Mouse (Mus musculus) intestine, embryonic 16.5 days (tissue): ENCODE measurements around the gene Aup1. TPM values are rescaled to one million over a fixed set of nuclear protein-coding genes. Genes with fewer than 3 reads are reported as not detected.

Source experiments
- ATAC-seq: fragments of 200-750 bp; cut with Nextera tagmentation; 2 replicates; pipeline ENCODE4 v1.8.0; 2017; ENCODE audit warnings: moderate TSS enrichment, moderate library complexity
- H3K27ac ChIP-seq: fragments of 300-500 bp; sonication (generic); 2 replicates; pipeline ENCODE4 v1.5.1; 2014; ENCODE audit warnings: mild to moderate bottlenecking, low read length
- H3K27me3 ChIP-seq: fragments of 300-500 bp; sonication (generic); replicated peaks from 2 replicates; pipeline ENCODE4 v1.6.1; 2014; ENCODE audit warnings: low read length, control low read depth, mixed read lengths; ENCODE audit not compliant: control insufficient read depth, insufficient read depth
- H3K36me3 ChIP-seq: fragments of 300-500 bp; sonication (generic); 2 replicates; pipeline ENCODE4 v1.6.1; 2014; ENCODE audit warnings: low read length, control low read depth; ENCODE audit not compliant: control insufficient read depth, insufficient read depth
- H3K4me1 ChIP-seq: fragments of 300-500 bp; sonication (generic); 2 replicates; pipeline ENCODE4 v1.6.1; 2014; ENCODE audit warnings: low read length, control low read depth, mixed read lengths; ENCODE audit not compliant: control insufficient read depth, insufficient read depth
- H3K4me2 ChIP-seq: fragments of 300-500 bp; sonication (generic); 2 replicates; pipeline ENCODE4 v1.6.1; 2014; ENCODE audit warnings: low read depth, low read length, control low read depth
- H3K4me3 ChIP-seq: fragments of 300-500 bp; sonication (generic); 2 replicates; pipeline ENCODE4 v1.5.1; 2014; ENCODE audit warnings: mild to moderate bottlenecking, low read length
- H3K9ac ChIP-seq: fragments of 300-500 bp; sonication (generic); 2 replicates; pipeline ENCODE4 v1.6.1; 2014; ENCODE audit warnings: low read depth, low read length
- H3K9me3 ChIP-seq: fragments of 300-500 bp; sonication (generic); 2 replicates; pipeline ENCODE4 v1.6.1; 2016; ENCODE audit warnings: low read length, control low read depth; ENCODE audit not compliant: control insufficient read depth
- WGBS: fragments of 180-500 bp; shearing (Covaris S2); extraction: QIAGEN DNeasy Blood & Tissue Kit; methylation state at CpG from one replicate; pipeline ENCODE4 v1.1.7; 2014; 5-methylcytosine and 5-hydroxymethylcytosine counted together
- polyA plus RNA-seq: library from polyadenylated mRNA; unstranded; fragments of >200 nt; fragmentation: Nextera tagmentation; extraction: Ambion mirVana; gene quantifications from 2 replicates; pipeline ENCODE4 v1.2.1, GENCODE M21; 2015

The Aup1 gene
- polyA plus RNA-seq, 1 experiment from 2014 or later, result 265 TPM

DNA sequence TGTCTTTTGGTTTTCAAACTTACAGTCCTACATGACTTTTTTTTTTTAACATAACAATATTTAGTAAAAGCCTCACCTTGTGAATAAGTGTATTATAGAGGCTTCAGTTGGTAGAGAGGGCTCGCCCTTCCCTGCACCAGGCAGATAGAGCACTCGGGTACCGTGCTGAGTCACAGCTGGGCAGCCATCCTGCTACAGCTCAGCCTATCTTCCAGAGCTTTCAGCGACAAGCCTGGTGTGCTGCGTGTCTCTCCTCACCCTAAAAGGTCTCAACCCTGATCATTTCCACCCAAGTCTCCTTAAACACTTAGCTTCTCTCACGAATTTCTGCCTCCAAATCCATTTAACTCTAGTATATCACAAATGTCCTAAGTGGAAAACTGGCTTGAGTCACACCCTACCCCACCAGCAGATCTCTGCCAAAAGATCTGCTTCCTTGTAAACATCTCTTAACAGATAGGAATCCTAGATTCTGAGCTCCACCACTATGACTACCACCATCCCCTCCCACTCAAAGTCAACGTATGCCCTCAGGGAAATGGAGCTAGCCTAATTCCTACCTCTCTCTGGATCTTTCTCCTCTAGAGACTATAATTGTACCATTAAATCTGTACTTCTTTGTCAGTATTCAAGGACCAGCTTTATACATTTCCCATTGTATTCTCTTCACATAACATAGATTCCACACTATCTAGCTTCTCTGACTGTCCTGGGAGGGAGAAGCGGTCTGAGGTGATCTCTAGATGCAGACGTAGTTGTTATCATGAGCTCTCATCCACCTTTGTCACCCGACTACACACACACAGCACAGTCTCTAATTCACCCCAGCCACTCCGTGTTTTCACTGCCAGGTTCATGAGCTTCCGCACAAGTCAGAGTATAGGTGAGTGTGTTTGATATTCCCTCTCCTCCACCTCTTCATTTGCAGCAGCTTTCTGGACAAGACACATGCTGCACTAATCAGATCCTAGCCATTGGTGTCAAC lies 39.5 kb upstream of the Aup1 start:
- peak; percentile 80 for ATAC-seq
- Histone ChIP-seq H3K27ac (no peak overlapping the region), H3K4me2 (no peak overlapping the region), H3K27me3 (0 out of 2 replicates have a peak, but pooled peaks cover 3% of the 10 kb centered on the region), H3K4me1 (peaks cover 5% of the 10 kb centered on the region), H3K9me3 (no peaks in the 10 kb centered on the region), H3K4me3 (no peak overlapping the region), H3K36me3 (no peaks in the 10 kb centered on the region), H3K9ac (no peak overlapping the region)
- WGBS, result 65% methylated on average over 12 of the region's 12 CpGs

DNA sequence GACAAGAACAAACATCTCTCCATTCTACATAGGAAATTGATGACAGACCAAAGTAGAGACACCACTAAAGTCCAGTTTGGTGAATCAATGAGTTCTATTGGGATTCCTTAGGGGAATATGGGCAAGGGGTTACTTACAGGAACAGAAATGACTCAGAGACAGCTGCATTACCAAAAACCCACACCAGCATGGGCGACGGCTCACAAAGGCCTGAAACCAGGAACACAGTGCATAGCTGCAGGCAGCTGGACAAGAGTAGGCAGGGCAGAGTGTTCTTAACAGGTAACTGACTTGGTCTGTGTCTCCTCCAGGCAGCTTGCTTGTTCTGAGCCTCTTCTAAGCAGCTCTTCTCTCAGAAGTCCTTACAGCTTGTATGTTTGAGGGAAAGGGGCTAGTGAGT lies 38.6 kb upstream of the Aup1 start:
- H3K36me3 ChIP-seq, result no peaks in the 10 kb centered on the region
- H3K9me3 ChIP-seq, result no peaks in the 10 kb centered on the region
- peaks cover 5% of the 10 kb centered on the region for H3K4me1 ChIP-seq
- no peak for ATAC-seq
- 87% methylated on average over 2 of the region's 2 CpGs for WGBS
- no peak overlapping the region for H3K4me2 ChIP-seq
- H3K9ac ChIP-seq, result no peak overlapping the region
- no peak overlapping the region for H3K4me3 ChIP-seq
- 0 out of 2 replicates have a peak, but pooled peaks cover 3% of the 10 kb centered on the region for H3K27me3 ChIP-seq
- no peak overlapping the region for H3K27ac ChIP-seq

DNA sequence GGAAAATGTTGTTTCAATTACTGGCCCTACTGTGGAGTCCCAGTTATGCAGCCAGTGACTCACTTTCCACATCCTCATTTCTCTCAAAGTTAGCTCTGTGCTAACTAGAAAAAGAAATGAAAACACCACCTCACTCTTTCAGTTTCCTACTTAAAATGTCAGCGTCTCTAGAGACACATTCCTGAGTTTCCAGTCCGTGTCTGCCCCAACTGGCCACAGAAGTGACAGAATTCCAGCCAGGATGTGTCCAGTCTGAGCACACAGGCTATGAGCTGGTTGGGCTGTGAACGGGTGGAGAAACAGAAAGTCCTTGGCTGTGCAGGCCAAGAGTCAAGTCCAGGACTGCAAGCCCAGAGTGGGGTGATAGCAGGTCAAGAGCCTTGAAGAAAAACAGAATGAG lies 37.1 kb upstream of the Aup1 start:
- no peak for ATAC-seq
- WGBS, result 48% methylated on average over 3 of the region's 3 CpGs

DNA sequence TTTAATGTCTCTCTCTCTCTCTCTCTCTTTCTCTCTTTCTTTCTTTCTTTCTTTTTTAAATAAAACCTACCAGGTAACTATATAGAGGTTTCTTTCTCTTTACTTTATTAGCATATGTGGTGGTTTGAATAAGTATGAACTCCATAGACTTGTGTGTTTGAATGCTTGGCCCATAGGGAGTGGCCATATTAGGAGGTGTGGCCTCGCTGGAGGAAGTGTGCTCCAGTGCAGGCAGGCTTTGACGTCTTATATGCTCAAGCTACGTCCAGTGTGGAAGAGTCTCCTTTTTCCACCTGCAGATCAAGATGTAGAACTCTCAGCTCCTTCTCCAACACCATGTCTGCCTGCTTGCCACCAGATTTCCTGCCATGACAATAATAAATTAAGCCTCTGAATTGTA lies 35.3 kb upstream of the Aup1 start:
- Histone ChIP-seq H3K4me1 (peaks cover 5% of the 10 kb centered on the region), H3K9me3 (no peaks in the 10 kb centered on the region), H3K4me2 (no peak overlapping the region), H3K9ac (no peak overlapping the region), H3K27ac (no peak overlapping the region), H3K27me3 (0 out of 2 replicates have a peak, but pooled peaks cover 3% of the 10 kb centered on the region), H3K4me3 (no peak overlapping the region), H3K36me3 (no peaks in the 10 kb centered on the region)
- WGBS, result 71% methylated on average over 3 of the region's 3 CpGs
- no peak for ATAC-seq

More for the DNA sequence above, 37.1 kb upstream of the Aup1 start:
- H3K4me1 ChIP-seq, result peaks cover 5% of the 10 kb centered on the region
- 0 out of 2 replicates have a peak, but pooled peaks cover 3% of the 10 kb centered on the region for H3K27me3 ChIP-seq
- no peaks in the 10 kb centered on the region for H3K36me3 ChIP-seq
- no peak overlapping the region for H3K4me2 ChIP-seq
- H3K9ac ChIP-seq, result no peak overlapping the region
- H3K9me3 ChIP-seq, result no peaks in the 10 kb centered on the region
- no peak overlapping the region for H3K27ac ChIP-seq
- no peak overlapping the region for H3K4me3 ChIP-seq

DNA sequence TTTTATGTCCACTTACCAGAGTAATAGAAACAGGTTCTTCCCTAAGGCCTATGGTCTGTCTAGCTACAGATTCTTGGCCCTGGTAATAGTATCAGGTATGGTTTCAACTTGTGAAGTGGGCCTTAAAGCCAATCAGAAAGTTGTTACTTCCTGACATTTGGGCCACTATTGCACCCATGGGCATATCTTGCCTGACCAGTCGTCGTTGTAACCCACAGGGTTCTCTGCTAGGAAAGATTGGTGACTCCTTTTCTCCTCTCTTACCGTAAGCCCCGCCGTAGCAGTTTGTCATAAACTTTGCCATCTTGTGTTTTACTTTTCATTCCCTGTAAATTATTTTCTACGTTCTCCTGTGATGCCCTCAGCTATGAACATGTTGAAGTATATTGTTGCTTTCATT lies 34.2 kb upstream of the Aup1 start:
- no peaks in the 10 kb centered on the region for H3K36me3 ChIP-seq
- peaks cover 5% of the 10 kb centered on the region for H3K4me1 ChIP-seq
- 0 out of 2 replicates have a peak, but pooled peaks cover 3% of the 10 kb centered on the region for H3K27me3 ChIP-seq
- no peak overlapping the region for H3K9ac ChIP-seq
- no peaks in the 10 kb centered on the region for H3K9me3 ChIP-seq
- ATAC-seq, result no peak
- H3K27ac ChIP-seq, result no peak overlapping the region
- H3K4me2 ChIP-seq, result no peak overlapping the region
- H3K4me3 ChIP-seq, result no peak overlapping the region
- 92% methylated on average over 6 of the region's 6 CpGs for WGBS

DNA sequence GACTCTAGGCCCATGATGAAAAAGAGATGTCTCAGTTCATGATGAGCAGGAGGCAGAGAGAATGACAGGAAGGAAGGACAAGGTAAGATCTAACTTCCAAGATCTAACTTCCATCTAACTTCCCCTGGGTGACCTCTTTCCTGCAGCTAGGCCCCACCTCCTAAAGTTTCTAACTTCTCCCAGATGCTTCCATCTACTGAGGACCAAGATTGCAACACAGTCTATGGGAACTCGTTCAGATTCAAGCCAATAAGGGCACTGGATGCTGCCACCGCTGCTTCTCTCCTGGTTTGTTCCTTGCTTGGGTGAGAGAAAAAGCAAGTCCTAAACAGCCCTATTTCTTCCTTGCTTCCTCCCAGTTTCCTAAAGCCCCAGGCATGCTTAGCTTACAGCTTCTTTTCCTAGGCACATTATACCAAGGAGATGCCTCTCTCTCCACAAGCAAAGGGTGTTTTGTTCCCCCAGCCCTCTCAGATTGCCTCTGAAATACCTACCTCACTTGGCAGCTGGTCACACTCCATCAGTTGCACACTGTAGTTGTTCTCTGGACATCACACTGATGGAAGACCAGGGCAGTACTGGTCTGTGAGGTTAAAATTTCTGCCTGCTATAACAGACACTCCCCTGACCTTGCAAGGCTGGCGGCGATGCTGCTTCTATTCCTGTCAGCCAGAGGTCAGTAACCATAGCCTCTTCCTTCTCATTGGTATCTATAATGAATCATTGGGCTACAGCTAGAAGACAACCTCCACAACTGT lies 33.3 kb upstream of the Aup1 start:
- 78% methylated on average over 4 of the region's 4 CpGs for WGBS
- no peak for ATAC-seq

DNA sequence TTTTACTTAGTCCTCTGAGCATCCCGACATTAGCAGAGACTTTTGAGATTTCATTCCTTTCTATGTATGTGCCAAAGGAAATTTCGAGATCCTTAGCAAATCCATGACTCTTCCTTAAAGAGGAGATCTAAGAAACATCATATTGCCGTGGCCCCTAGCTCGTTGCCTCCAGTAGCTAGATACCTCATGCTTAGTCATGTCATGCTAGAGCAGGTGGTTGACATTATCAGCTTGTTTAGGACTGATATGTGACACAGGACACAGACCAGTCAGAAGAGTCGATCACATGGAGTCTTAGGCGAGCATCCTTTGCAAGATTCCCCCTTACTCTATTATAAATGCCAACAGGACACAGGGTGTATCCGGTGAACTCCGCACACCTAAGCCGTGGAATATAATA lies 31.3 kb upstream of the Aup1 start:
- no peaks in the 10 kb centered on the region for H3K27me3 ChIP-seq
- WGBS, result 87% methylated on average over 9 of the region's 9 CpGs
- no peaks in the 10 kb centered on the region for H3K9me3 ChIP-seq
- no peak overlapping the region for H3K27ac ChIP-seq
- H3K4me2 ChIP-seq, result no peak overlapping the region
- no peaks in the 10 kb centered on the region for H3K4me1 ChIP-seq
- ATAC-seq, result no peak
- no peaks in the 10 kb centered on the region for H3K36me3 ChIP-seq
- no peak overlapping the region for H3K9ac ChIP-seq
- no peak overlapping the region for H3K4me3 ChIP-seq

More for the DNA sequence above, 33.3 kb upstream of the Aup1 start:
- Histone ChIP-seq H3K27ac (no peak overlapping the region), H3K36me3 (no peaks in the 10 kb centered on the region), H3K27me3 (0 out of 2 replicates have a peak, but pooled peaks cover 3% of the 10 kb centered on the region), H3K4me1 (peaks cover 3% of the 10 kb centered on the region; the same call in 1 of the 2 replicates), H3K9ac (no peak overlapping the region), H3K4me2 (no peak overlapping the region), H3K9me3 (no peaks in the 10 kb centered on the region), H3K4me3 (no peak overlapping the region)

DNA sequence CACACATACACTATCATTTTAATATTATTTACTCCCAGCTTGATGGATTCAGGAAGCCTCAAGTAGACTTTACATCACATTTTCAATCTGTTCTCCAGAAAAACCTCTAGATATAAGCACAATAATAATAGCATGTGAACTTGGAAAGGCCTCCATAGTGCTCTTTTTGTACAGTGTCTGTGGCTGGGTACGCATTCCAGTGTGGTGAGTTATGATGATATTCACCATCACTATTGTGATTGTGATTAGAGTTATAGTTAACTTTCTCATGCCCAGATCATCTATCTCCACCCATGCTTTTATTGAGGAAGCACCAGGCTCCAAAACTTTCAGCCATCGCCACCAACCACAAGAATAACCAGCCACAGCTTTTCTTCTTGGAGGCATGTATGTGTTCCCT lies 30.5 kb upstream of the Aup1 start:
- no peak overlapping the region for H3K4me3 ChIP-seq
- no peak for ATAC-seq
- H3K9me3 ChIP-seq, result no peaks in the 10 kb centered on the region
- no peaks in the 10 kb centered on the region for H3K36me3 ChIP-seq
- no peak overlapping the region for H3K27ac ChIP-seq
- H3K27me3 ChIP-seq, result no peaks in the 10 kb centered on the region
- no peak overlapping the region for H3K4me2 ChIP-seq
- H3K4me1 ChIP-seq, result no peaks in the 10 kb centered on the region
- H3K9ac ChIP-seq, result no peak overlapping the region
- WGBS, result 87% methylated on average over 2 of the region's 2 CpGs

DNA sequence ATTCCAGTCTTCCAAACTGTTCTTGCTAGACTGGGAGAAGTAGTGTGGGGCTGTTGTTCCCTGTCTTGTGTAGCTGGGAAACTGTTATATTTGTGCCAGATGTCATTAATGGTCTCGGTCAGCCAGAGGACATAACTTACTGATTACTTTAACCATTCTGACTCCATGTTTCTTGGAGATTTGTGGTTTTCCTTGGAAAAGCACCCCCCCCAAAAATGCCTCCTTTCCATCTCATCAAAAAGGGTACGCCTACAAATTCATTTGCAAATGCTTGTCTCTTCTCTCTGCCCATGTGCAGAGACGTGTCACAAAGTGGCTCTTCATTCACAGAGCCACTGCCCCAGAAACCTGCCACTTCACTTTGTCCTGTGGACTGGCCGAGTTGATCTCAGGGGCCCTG lies 29.9 kb upstream of the Aup1 start:
- H3K4me3 ChIP-seq, result no peak overlapping the region
- no peaks in the 10 kb centered on the region for H3K27me3 ChIP-seq
- H3K4me1 ChIP-seq, result no peaks in the 10 kb centered on the region
- WGBS, result 68% methylated on average over 4 of the region's 4 CpGs
- H3K4me2 ChIP-seq, result no peak overlapping the region
- H3K36me3 ChIP-seq, result no peaks in the 10 kb centered on the region
- no peak overlapping the region for H3K27ac ChIP-seq
- no peak overlapping the region for H3K9ac ChIP-seq
- no peaks in the 10 kb centered on the region for H3K9me3 ChIP-seq
- ATAC-seq, result no peak
